Mouse (Mus musculus) kidney, embryonic 16.5 days (tissue): ENCODE results near the gene Rapgef4. TPM values are rescaled to one million over a fixed set of nuclear protein-coding genes. Genes with fewer than 3 reads are reported as not detected.

ENCODE experiments used
- ATAC-seq: fragments of 200-750 bp; cut with Nextera tagmentation; 2 replicates; pipeline ENCODE4 v1.8.0; 2017; ENCODE audit warnings: moderate TSS enrichment; ENCODE audit not compliant: low FRiP score, low TSS enrichment
- H3K27ac ChIP-seq: fragments of 300-500 bp; sonication (generic); 2 replicates; pipeline ENCODE4 v1.5.1; 2014; ENCODE audit warnings: low read length
- H3K27me3 ChIP-seq: fragments of 300-500 bp; sonication (generic); 2 replicates; pipeline ENCODE4 v1.6.1; 2014; ENCODE audit warnings: low read length, control low read depth, mixed read lengths; ENCODE audit not compliant: insufficient read depth
- H3K36me3 ChIP-seq: fragments of 300-500 bp; sonication (generic); 2 replicates; pipeline ENCODE4 v1.6.1; 2014; ENCODE audit warnings: low read length, control low read depth, mixed read lengths; ENCODE audit not compliant: insufficient read depth
- H3K4me1 ChIP-seq: fragments of 300-500 bp; sonication (generic); 2 replicates; pipeline ENCODE4 v1.6.1; 2014; ENCODE audit warnings: low read length, control low read depth, mixed read lengths; ENCODE audit not compliant: insufficient read depth
- H3K4me2 ChIP-seq: fragments of 300-500 bp; sonication (generic); replicated peaks from 2 replicates; pipeline ENCODE4 v1.6.1; 2014; ENCODE audit warnings: low read depth, low read length
- H3K4me3 ChIP-seq: fragments of 300-500 bp; sonication (generic); 2 replicates; pipeline ENCODE4 v1.5.1; 2014; ENCODE audit warnings: mild to moderate bottlenecking, low read length
- H3K9ac ChIP-seq: fragments of 300-500 bp; sonication (generic); replicated peaks from 2 replicates; pipeline ENCODE4 v1.6.1; 2014; ENCODE audit warnings: low read length
- H3K9me3 ChIP-seq: fragments of 300-500 bp; sonication (generic); 2 replicates; pipeline ENCODE4 v1.6.1; 2016; ENCODE audit warnings: low read length, control low read depth
- WGBS: fragments of 180-500 bp; shearing (Covaris S2); extraction: QIAGEN DNeasy Blood & Tissue Kit; methylation state at CpG from one replicate; pipeline ENCODE4 v1.1.7; 2014; 5-methylcytosine and 5-hydroxymethylcytosine counted together
- polyA plus RNA-seq: library from polyadenylated mRNA; unstranded; fragments of >200 nt; fragmentation: Nextera tagmentation; extraction: Ambion mirVana; gene quantifications from 2 replicates; pipeline ENCODE4 v1.2.1, GENCODE M21; 2015

The Rapgef4 gene
- polyA plus RNA-seq, 1 experiment from 2014 or later, result 6.9 TPM

DNA sequence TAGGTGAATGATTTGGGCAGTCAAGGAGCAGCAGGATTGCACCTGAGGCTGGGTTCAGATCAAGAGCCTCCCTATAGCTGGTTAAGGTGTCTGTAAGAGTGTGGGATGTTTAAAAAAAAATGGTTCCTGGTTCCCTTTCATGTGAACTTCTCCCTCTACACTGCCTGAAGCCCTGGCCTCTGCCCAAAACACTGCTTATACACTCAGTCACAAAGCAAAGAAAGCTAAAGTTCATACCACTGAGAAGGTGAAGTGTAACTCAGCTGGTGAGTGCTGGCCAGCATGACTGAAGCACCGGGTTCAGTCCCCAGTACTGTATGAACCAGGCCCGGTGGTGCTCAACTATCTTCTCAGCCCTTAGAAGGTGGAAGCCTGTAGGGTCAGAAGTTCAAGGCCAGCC lies 218.4 kb downstream of the Rapgef4 start:
- Histone ChIP-seq H3K27ac (no peak overlapping the region), H3K27me3 (no peaks in the 10 kb centered on the region), H3K9me3 (no peaks in the 10 kb centered on the region), H3K4me1 (peaks cover 27% of the 10 kb centered on the region), H3K4me3 (no peak overlapping the region), H3K9ac (no peak overlapping the region), H3K36me3 (no peaks in the 10 kb centered on the region), H3K4me2 (no peak overlapping the region)
- 91% methylated on average over 2 of the region's 2 CpGs for WGBS
- ATAC-seq, result no peak

DNA sequence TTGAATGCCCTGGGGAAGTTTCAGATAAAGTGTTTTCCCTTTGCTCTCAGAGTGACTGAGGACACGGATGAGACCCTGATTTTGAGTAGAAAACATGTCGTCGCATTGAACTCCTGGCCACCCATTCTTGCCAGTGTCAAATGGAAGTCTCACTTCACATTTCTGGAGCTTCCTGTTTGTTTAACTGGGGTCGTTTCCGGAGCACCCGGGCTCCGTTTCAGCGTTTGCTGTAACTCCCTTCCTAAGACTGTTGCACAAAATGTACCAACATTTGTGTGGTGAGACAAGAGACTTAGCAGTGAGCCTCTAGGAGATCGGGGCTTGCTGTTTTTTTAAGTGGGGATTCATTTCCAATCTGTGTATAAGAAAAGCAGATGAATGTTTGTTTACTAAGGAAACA lies 220.5 kb downstream of the Rapgef4 start:
- 18% methylated on average over 9 of the region's 9 CpGs for WGBS
- Histone ChIP-seq H3K9ac (no peak overlapping the region), H3K27ac (peak overlapping the region; percentile 60), H3K27me3 (no peaks in the 10 kb centered on the region), H3K9me3 (no peaks in the 10 kb centered on the region), H3K4me1 (peaks cover 28% of the 10 kb centered on the region), H3K4me3 (no peak overlapping the region), H3K36me3 (no peaks in the 10 kb centered on the region), H3K4me2 (no peak overlapping the region)
- ATAC-seq, result no peak

DNA sequence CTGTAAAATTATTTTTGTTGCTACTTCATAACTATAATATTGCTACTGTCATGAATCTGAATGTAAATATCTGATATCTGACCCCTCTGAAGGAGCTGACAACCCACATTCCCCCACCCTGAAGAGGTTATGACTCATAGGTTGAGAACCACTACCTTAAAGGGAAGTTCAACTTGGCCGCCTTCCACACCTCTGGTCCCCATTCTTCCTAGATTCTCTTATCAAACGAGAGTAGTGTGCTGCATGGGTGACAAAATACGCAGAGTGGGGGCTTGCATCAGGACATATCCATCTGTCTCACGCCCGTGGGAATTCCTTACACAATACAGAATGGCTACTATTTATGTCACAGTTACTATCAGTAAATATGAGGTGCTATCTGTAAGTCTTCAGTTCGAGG lies 221.2 kb downstream of the Rapgef4 start:
- no peaks in the 10 kb centered on the region for H3K27me3 ChIP-seq
- H3K4me3 ChIP-seq, result no peak overlapping the region
- peaks cover 28% of the 10 kb centered on the region for H3K4me1 ChIP-seq
- no peak for ATAC-seq
- H3K9me3 ChIP-seq, result no peaks in the 10 kb centered on the region
- peak overlapping the region; percentile 60; the same call in 1 of the 2 replicates for H3K27ac ChIP-seq
- H3K4me2 ChIP-seq, result no peak overlapping the region
- no peaks in the 10 kb centered on the region for H3K36me3 ChIP-seq
- 70% methylated on average over 6 of the region's 6 CpGs for WGBS
- H3K9ac ChIP-seq, result no peak overlapping the region

DNA sequence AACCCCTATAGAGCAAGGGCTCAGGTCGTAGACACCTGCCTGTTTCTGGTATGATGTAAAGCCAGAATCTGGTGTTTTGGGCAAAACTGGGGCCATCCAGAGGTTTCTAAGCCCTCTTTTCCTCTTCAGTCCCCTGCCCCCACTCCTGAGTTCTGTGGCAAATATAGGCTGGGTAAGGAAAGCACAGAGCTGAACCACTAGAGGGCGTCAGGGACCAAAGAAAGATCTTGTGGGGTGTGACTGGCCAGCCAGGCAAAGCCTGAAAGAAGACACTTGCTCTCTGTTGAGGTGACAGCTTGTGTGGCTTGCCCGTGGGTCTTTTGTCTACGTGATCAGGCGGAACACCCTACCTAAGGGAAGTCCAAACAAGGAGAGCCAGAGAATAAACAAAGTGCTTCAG lies 222.6 kb downstream of the Rapgef4 start:
- WGBS, result 17% methylated on average over 5 of the region's 5 CpGs
- no peak overlapping the region for H3K27ac ChIP-seq
- H3K4me2 ChIP-seq, result peak overlapping the region; percentile 43
- H3K9me3 ChIP-seq, result no peaks in the 10 kb centered on the region
- peak overlapping the region; percentile 22 for H3K4me3 ChIP-seq
- ATAC-seq, result peak; percentile 90
- H3K9ac ChIP-seq, result no peak overlapping the region
- H3K36me3 ChIP-seq, result no peaks in the 10 kb centered on the region
- H3K4me1 ChIP-seq, result peaks cover 28% of the 10 kb centered on the region
- H3K27me3 ChIP-seq, result no peaks in the 10 kb centered on the region

DNA sequence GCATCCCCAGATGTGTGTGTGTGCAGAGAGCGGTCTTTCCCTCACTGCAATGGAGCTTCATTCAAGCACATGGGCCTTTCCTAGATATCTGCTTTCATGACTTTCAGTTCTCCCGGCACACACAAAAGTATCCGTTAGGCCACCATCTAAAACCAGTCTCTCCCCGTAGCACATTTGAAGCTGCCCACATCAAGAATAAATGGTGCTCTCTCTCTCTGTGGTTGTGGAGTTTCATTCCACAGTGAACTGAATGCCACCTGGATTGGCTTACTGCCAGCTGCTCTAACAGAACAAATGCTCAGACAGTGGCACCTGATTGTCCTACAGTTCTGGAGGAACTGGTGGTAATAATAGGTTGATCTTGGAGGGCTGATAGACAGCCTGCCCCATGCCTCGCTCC lies 224.8 kb downstream of the Rapgef4 start:
- no peaks in the 10 kb centered on the region for H3K36me3 ChIP-seq
- no peaks in the 10 kb centered on the region for H3K9me3 ChIP-seq
- no peak overlapping the region for H3K27ac ChIP-seq
- no peak for ATAC-seq
- H3K9ac ChIP-seq, result no peak overlapping the region
- no peaks in the 10 kb centered on the region for H3K27me3 ChIP-seq
- 92% methylated on average over 5 of the region's 5 CpGs for WGBS
- H3K4me1 ChIP-seq, result peaks cover 25% of the 10 kb centered on the region
- H3K4me2 ChIP-seq, result no peak overlapping the region
- H3K4me3 ChIP-seq, result no peak overlapping the region

DNA sequence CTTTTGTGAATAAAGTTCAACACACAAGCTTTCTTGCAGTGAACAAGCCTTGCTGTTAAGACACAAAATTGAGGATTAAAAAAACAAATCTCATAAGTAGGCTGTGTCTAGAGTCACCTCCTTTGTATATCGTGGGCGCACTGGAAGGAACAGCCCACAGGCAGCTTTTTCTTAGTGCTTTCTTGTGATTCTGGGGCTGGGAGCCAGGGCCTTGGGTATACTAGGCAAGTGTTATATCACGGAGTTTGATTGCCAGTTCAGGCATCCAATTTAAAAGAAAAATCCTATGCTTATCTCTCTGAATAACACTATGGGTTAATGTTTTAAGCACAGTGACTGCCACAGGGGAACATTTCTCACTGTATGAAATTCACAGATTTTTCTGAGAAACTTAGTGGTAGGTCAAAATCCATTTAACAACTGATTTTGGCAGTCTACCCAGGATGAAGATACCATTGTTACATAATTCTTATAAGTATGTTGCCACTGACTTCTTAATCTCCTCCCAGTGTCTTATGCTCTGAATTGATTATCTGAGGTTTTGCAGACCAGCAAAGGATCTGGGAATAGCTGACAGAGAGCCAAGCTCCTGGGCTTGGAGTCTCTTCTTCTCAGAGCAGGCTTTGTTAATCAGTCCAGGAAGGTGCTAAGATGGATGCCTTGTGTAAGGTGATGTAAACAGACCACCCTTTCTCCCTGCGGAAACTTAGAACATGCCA lies 225.6 kb downstream of the Rapgef4 start:
- no peak overlapping the region for H3K27ac ChIP-seq
- WGBS, result 85% methylated on average over 4 of the region's 4 CpGs
- no peak for ATAC-seq

DNA sequence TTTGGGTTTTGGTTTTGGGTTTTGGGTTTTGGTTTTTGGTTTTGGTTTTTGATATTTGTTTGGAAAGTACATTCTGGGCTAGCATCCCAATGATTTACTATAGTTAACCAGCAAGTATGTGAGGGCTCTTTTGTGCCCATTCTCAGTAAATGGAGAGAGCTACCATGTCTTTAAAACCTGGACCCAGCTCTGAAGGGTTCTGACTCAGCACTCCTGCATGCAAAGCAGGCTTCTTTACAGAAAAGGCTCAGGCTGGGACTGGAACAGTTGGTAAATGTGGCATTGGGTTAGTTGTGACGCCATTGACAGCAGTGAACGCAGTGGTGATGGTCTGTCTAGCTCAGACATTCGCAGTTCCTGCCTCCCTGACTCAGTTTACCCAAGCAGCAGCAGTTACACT lies 236.3 kb downstream of the Rapgef4 start:
- Histone ChIP-seq H3K27ac (no peak overlapping the region), H3K4me3 (no peak overlapping the region), H3K9me3 (no peaks in the 10 kb centered on the region), H3K4me1 (no peaks in the 10 kb centered on the region), H3K27me3 (no peaks in the 10 kb centered on the region), H3K36me3 (no peaks in the 10 kb centered on the region), H3K4me2 (no peak overlapping the region), H3K9ac (no peak overlapping the region)
- WGBS, result 82% methylated on average over 3 of the region's 3 CpGs
- no peak for ATAC-seq

More for the DNA sequence above, 225.6 kb downstream of the Rapgef4 start:
- Histone ChIP-seq H3K4me3 (no peak overlapping the region), H3K4me2 (no peak overlapping the region), H3K4me1 (peaks cover 17% of the 10 kb centered on the region), H3K9ac (no peak overlapping the region), H3K36me3 (no peaks in the 10 kb centered on the region), H3K27me3 (no peaks in the 10 kb centered on the region), H3K9me3 (no peaks in the 10 kb centered on the region)

DNA sequence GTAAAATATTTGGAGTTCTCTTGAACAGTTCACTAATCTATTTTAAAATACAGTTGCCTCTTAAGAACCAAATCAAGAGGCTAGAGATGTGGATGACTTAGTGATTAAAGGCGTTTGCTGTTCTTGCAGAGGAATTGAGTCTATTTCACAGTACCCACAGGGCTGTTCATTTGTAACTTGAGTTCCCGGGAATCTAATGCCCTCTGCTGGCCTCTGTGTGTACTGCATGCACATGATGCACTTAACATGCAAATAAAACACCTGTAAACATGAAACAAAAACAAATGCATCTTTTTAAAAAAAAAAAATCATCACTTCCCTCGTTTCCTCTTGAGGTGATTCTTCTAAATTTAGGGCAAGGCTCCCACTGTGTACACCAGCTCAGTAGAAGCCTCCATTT lies 238.9 kb downstream of the Rapgef4 start:
- H3K9me3 ChIP-seq, result no peaks in the 10 kb centered on the region
- ATAC-seq, result no peak
- no peaks in the 10 kb centered on the region for H3K4me1 ChIP-seq
- H3K9ac ChIP-seq, result no peak overlapping the region
- H3K36me3 ChIP-seq, result no peaks in the 10 kb centered on the region
- H3K4me3 ChIP-seq, result no peak overlapping the region
- no peak overlapping the region for H3K4me2 ChIP-seq
- 26% methylated on average over 3 of the region's 3 CpGs for WGBS
- no peaks in the 10 kb centered on the region for H3K27me3 ChIP-seq
- H3K27ac ChIP-seq, result no peak overlapping the region

DNA sequence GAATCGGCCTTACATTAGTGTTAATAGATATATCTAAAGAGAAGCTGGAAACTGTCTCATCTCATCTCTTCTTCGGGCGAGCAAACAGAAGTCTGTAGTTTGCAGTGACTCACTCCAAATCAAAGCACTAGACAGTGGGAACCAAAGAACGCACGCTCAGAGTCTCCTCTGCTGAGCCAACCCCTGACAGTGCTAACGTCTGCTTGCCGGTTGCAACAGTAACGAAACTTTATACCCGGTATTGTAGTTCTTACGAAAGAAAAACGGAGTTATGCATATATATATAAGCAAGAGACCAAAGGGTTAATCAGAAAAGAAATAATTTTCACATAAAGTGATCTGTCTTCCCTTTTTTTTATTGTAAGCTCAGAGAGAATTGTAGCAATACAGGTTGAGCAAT lies 240.2 kb downstream of the Rapgef4 start:
- WGBS, result 81% methylated on average over 11 of the region's 11 CpGs

DNA sequence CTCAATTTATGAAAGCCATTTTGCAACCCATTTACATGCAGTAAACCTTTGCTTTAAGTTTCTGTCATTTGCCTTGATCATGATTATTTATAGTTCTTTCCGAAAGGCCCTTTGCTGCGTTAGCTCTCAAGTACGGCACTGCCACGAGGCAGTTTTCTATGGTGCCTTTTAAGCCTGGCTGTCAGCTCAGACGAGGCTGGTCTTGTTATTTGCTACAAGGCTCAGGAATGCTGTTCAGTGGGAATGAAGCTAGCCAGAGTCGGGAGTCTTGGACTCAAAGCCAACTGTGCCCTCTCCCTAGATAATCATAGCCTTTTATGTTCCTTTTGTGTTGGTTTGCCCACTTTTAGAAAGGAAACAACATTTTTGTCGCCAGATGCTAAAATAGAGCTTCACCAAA lies 240.7 kb downstream of the Rapgef4 start:
- Histone ChIP-seq H3K27me3 (no peaks in the 10 kb centered on the region), H3K4me3 (no peak overlapping the region), H3K4me1 (no peaks in the 10 kb centered on the region), H3K9me3 (no peaks in the 10 kb centered on the region), H3K4me2 (no peak overlapping the region), H3K9ac (no peak overlapping the region), H3K27ac (no peak overlapping the region), H3K36me3 (no peaks in the 10 kb centered on the region)
- no peak for ATAC-seq
- 44% methylated on average over 7 of the region's 7 CpGs for WGBS

More for the DNA sequence above, 240.2 kb downstream of the Rapgef4 start:
- no peak overlapping the region for H3K4me2 ChIP-seq
- ATAC-seq, result no peak
- no peak overlapping the region for H3K9ac ChIP-seq
- no peak overlapping the region for H3K27ac ChIP-seq
- H3K27me3 ChIP-seq, result no peaks in the 10 kb centered on the region
- H3K36me3 ChIP-seq, result no peaks in the 10 kb centered on the region
- H3K4me1 ChIP-seq, result no peaks in the 10 kb centered on the region
- no peaks in the 10 kb centered on the region for H3K9me3 ChIP-seq
- no peak overlapping the region for H3K4me3 ChIP-seq
